Mouse (Mus musculus) ES-E14 (cell line): ENCODE results near the gene Siglecf.

Source experiments
- CHD2 ChIP-seq: IDR thresholded peaks from 2 replicates; pipeline ENCODE4 v1.6.1; 2014; ENCODE audit warnings: mild to moderate bottlenecking, low read depth, low read length, inconsistent platforms
- ZNF384 ChIP-seq: IDR thresholded peaks from 2 replicates; pipeline ENCODE4 v1.6.1; 2012; ENCODE audit warnings: low read depth, low read length, inconsistent platforms

GRCm38 (mm10) chr7:43333203-43333602 is 17.9 kb upstream of the Siglecf start:
- no peak for TF ChIP-seq ZNF384
- no peak for TF ChIP-seq CHD2
